Mouse (Mus musculus): ENCODE measurements at regions not wholly inside any gene's neighbourhood (a gene's known extent, or its start where the extent isn't known, plus 50 kb on each side); places are given as distances from the start of the nearest gene placed in this dataset.

- Histone ChIP-seq H3K9ac (replicated peaks; ENCODE audit: low read length) (no peak overlapping the region), H3K27ac (no peak overlapping the region), H3K27me3 (ENCODE audit: insufficient read depth, low read length) (no peaks in the 10 kb centered on the region), H3K36me3 (ENCODE audit: insufficient read depth, low read length) (no peaks in the 10 kb centered on the region), H3K4me1 (ENCODE audit: insufficient read depth, low read length) (no peaks in the 10 kb centered on the region), H3K4me3 (ENCODE audit: low read length) (no peak overlapping the region), H3K9me3 (ENCODE audit: low read length) (no peaks in the 10 kb centered on the region), H3K4me2 (ENCODE audit: low read depth, low read length) (no peak overlapping the region)
- DNase-seq (ENCODE audit: low spot score) (no peak), ATAC-seq (no peak)
- 34% methylated on average over 2 of the region's 2 CpGs for WGBS
- no peak for TF ChIP-seq CTCF (IDR thresholded peaks at IDR 0.05; ENCODE audit: low read depth)
Measured at GRCm38 (mm10) chr4:103421541-103421951, 107.9 kb downstream of the Oma1 start.

GRCm38 (mm10) chr4:103441383-103441782 lies 127.8 kb downstream of the Oma1 start:
- DNase-seq (ENCODE audit: low spot score), result no peak
- no peak overlapping the region for H3K27ac ChIP-seq
- no peak overlapping the region for H3K4me3 ChIP-seq (ENCODE audit: low read length)
- no peaks in the 10 kb centered on the region for H3K36me3 ChIP-seq (ENCODE audit: insufficient read depth, low read length)
- H3K27me3 ChIP-seq (ENCODE audit: insufficient read depth, low read length), result no peaks in the 10 kb centered on the region
- H3K9me3 ChIP-seq (ENCODE audit: low read length), result no peaks in the 10 kb centered on the region
- H3K4me1 ChIP-seq (ENCODE audit: insufficient read depth, low read length), result no peaks in the 10 kb centered on the region
- TF ChIP-seq CTCF (IDR thresholded peaks at IDR 0.05; ENCODE audit: low read depth), result no peak
- ATAC-seq, result no peak
- H3K4me2 ChIP-seq (ENCODE audit: low read depth, low read length), result no peak overlapping the region
- H3K9ac ChIP-seq (replicated peaks; ENCODE audit: low read length), result no peak overlapping the region
- 96% methylated on average over 1 of the region's 1 CpGs for WGBS

DNA sequence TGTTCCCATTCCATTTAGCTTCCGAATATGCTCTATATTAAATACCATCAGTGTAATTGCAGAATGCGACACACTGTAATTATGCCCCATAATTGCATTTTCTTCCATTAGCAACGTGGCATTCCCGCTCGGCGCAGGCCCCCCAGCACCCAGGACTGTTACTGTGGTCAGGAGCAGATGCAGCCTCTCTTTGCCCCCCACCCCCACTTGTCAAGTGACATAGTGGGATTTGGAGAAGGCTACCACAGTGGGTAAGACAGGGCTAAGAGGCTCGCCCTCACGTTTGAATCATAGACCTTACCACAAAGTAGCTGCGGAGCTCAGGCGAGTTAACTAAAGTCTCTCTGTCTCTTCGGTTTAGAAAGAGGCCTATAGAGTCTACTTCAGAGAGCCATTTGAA lies 128.3 kb downstream of the Oma1 start:
- TF ChIP-seq CTCF (IDR thresholded peaks at IDR 0.05; ENCODE audit: low read depth), result no peak
- H3K9ac ChIP-seq (replicated peaks; ENCODE audit: low read length), result no peak overlapping the region
- 84% methylated on average over 11 of the region's 11 CpGs for WGBS
- no peaks in the 10 kb centered on the region for H3K27me3 ChIP-seq (ENCODE audit: insufficient read depth, low read length)
- no peak overlapping the region for H3K4me3 ChIP-seq (ENCODE audit: low read length)
- H3K4me1 ChIP-seq (ENCODE audit: insufficient read depth, low read length), result no peaks in the 10 kb centered on the region
- no peak overlapping the region for H3K4me2 ChIP-seq (ENCODE audit: low read depth, low read length)
- H3K9me3 ChIP-seq (ENCODE audit: low read length), result no peaks in the 10 kb centered on the region
- no peak overlapping the region for H3K27ac ChIP-seq
- no peaks in the 10 kb centered on the region for H3K36me3 ChIP-seq (ENCODE audit: insufficient read depth, low read length)
- DNase-seq (ENCODE audit: low spot score), result no peak
- no peak for ATAC-seq

DNA sequence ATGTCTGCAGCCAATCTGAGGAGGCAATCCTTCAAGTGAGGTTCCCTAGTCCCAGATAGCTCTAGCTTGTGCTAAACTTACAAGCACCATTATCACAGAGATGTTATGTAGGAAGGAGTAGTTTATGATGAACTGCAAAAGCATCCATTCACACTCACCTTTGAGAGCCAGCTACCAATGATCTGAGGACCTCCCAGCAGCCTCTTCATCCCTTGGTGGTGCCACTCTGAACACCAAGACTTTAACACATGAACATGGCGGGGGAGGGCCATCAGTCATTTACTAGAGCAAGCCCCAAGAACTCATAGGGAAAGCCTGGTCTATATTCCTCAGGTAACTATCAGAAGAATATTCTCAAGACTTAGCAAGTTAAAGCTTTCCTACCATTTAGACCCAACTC lies 135.7 kb downstream of the Oma1 start:
- DNase-seq (ENCODE audit: low spot score), result no peak
- H3K4me1 ChIP-seq (ENCODE audit: insufficient read depth, low read length), result no peaks in the 10 kb centered on the region
- H3K4me3 ChIP-seq (ENCODE audit: low read length), result no peak overlapping the region
- no peaks in the 10 kb centered on the region for H3K36me3 ChIP-seq (ENCODE audit: insufficient read depth, low read length)
- H3K4me2 ChIP-seq (ENCODE audit: low read depth, low read length), result no peak overlapping the region
- no peak overlapping the region for H3K27ac ChIP-seq
- no peaks in the 10 kb centered on the region for H3K9me3 ChIP-seq (ENCODE audit: low read length)
- no peak for TF ChIP-seq CTCF (IDR thresholded peaks at IDR 0.05; ENCODE audit: low read depth)
- 83% methylated on average over 1 of the region's 1 CpGs for WGBS
- no peak overlapping the region for H3K9ac ChIP-seq (replicated peaks; ENCODE audit: low read length)
- H3K27me3 ChIP-seq (ENCODE audit: insufficient read depth, low read length), result no peaks in the 10 kb centered on the region
- no peak for ATAC-seq

DNA sequence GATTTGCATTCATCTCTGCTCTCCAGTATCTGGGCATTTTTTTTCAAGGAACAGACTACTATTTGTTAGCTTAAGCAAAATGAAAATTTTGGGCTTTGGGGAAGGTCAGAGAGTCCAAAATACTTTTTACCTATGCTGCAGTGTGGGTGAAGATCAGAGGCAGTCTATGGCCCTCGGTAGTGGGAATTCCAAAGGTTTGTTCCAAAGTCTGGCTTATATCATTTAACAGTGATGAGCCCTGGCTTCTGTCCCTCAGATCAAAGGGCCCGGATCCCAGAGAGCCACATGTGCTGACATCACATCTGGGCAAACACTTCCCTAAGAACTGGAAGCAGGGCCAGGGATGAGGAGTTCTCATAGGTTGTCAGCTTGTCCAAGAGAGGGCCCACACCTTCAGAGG lies 136.5 kb downstream of the Oma1 start:
- H3K4me3 ChIP-seq (ENCODE audit: low read length), result no peak overlapping the region
- no peak overlapping the region for H3K9ac ChIP-seq (replicated peaks; ENCODE audit: low read length)
- no peaks in the 10 kb centered on the region for H3K27me3 ChIP-seq (ENCODE audit: insufficient read depth, low read length)
- TF ChIP-seq CTCF (IDR thresholded peaks at IDR 0.05; ENCODE audit: low read depth), result no peak
- no peak overlapping the region for H3K4me2 ChIP-seq (ENCODE audit: low read depth, low read length)
- ATAC-seq (no peak), DNase-seq (ENCODE audit: low spot score) (no peak)
- 89% methylated on average over 2 of the region's 2 CpGs for WGBS
- H3K27ac ChIP-seq, result no peak overlapping the region
- no peaks in the 10 kb centered on the region for H3K36me3 ChIP-seq (ENCODE audit: insufficient read depth, low read length)
- H3K4me1 ChIP-seq (ENCODE audit: insufficient read depth, low read length), result no peaks in the 10 kb centered on the region
- no peaks in the 10 kb centered on the region for H3K9me3 ChIP-seq (ENCODE audit: low read length)

- DNase-seq (ENCODE audit: low spot score) (no peak), ATAC-seq (no peak)
- Histone ChIP-seq H3K4me3 (ENCODE audit: low read length) (no peak overlapping the region), H3K9me3 (ENCODE audit: low read length) (no peaks in the 10 kb centered on the region), H3K27me3 (ENCODE audit: insufficient read depth, low read length) (no peaks in the 10 kb centered on the region), H3K9ac (replicated peaks; ENCODE audit: low read length) (no peak overlapping the region), H3K4me1 (ENCODE audit: insufficient read depth, low read length) (no peaks in the 10 kb centered on the region), H3K36me3 (ENCODE audit: insufficient read depth, low read length) (no peaks in the 10 kb centered on the region), H3K4me2 (ENCODE audit: low read depth, low read length) (no peak overlapping the region), H3K27ac (no peak overlapping the region)
- WGBS, result 72% methylated on average over 2 of the region's 2 CpGs
- TF ChIP-seq CTCF (IDR thresholded peaks at IDR 0.05; ENCODE audit: low read depth), result no peak
Measured at GRCm38 (mm10) chr4:103455458-103455857, 141.8 kb downstream of the Oma1 start.

DNA sequence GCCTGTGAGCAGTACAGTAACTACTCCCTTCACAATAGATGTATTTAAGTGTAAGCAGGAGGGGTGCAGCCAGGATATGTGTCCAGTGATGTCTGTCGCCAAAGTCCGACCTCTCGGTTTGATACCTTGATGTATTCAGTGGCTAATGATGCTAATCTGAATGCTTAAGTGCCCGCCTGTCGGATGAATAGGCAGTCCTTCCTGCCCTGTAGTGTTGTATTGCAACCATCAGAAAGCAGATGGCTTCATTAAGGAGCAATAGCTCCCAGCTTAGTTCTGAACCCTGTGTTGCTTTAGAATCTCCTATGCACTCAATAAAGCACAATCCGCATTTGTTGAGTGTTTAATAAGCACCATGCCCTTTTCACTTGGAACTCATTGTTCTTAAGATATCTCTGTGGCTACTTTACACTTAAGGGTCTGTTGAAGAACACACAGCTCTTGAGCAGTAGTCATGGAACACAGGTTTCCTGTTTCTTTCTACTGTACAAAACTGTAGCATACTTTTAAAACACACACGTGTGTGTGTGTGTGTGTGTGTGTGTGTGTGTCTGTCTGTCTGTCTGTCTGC lies 152.5 kb downstream of the Oma1 start:
- H3K4me3 ChIP-seq (ENCODE audit: low read length), result no peak overlapping the region
- no peak overlapping the region for H3K4me2 ChIP-seq (ENCODE audit: low read depth, low read length)
- H3K27me3 ChIP-seq (ENCODE audit: insufficient read depth, low read length), result no peaks in the 10 kb centered on the region
- H3K9ac ChIP-seq (replicated peaks; ENCODE audit: low read length), result no peak overlapping the region
- H3K9me3 ChIP-seq (ENCODE audit: low read length), result no peaks in the 10 kb centered on the region
- WGBS, result 64% methylated on average over 7 of the region's 7 CpGs
- no peak overlapping the region for H3K27ac ChIP-seq
- no peak for TF ChIP-seq CTCF (IDR thresholded peaks at IDR 0.05; ENCODE audit: low read depth)
- ATAC-seq (no peak), DNase-seq (ENCODE audit: low spot score) (no peak)
- H3K4me1 ChIP-seq (ENCODE audit: insufficient read depth, low read length), result no peaks in the 10 kb centered on the region
- no peaks in the 10 kb centered on the region for H3K36me3 ChIP-seq (ENCODE audit: insufficient read depth, low read length)

Measured in hindbrain, postnatal 0 days (tissue).